Mouse (Mus musculus) adrenal gland, postnatal 14 days (tissue): Measurements from ENCODE around the gene Gm20388. TPM values are rescaled to one million over a fixed set of nuclear protein-coding genes. Genes with fewer than 3 reads are reported as not detected.

Experiments
- DNase-seq: peaks from one replicate; pipeline ENCODE4 v3.0.0; 2021; ENCODE audit warnings: mixed read lengths
- total RNA-seq: library from RNA; stranded (reverse); gene quantifications from 2 replicates; pipeline ENCODE4 v1.2.3, GENCODE M21; 2021

Gene Gm20388
- total RNA-seq, 1 experiment from 2014 or later, result 17.6 TPM

- DNase-seq, result no peak
Observed at GRCm38 (mm10) chr8:123292785-123293184, 3382.1 kb downstream of the Gm20388 start.

GRCm38 (mm10) chr8:123298301-123298700 lies 3387.7 kb downstream of the Gm20388 start:
- no peak for DNase-seq

- DNase-seq, result no peak
Observed at GRCm38 (mm10) chr8:123308738-123309137, 3398.1 kb downstream of the Gm20388 start.

- DNase-seq, result no peak
Observed at GRCm38 (mm10) chr8:123317781-123318466, 3407.3 kb downstream of the Gm20388 start.

- DNase-seq, result peak; percentile 97
Observed at GRCm38 (mm10) chr8:123318467-123318911, 3407.8 kb downstream of the Gm20388 start, which contains the start of gene Fanca. Fanca (minus strand) TSS chr8:123318576.

GRCm38 (mm10) chr8:123319522-123320164 lies 3409.0 kb downstream of the Gm20388 start:
- DNase-seq, result peak; percentile 51

- no peak for DNase-seq
Observed at GRCm38 (mm10) chr8:123328552-123328951, 3417.9 kb downstream of the Gm20388 start.

- no peak for DNase-seq
Observed at GRCm38 (mm10) chr8:123329350-123329749, 3418.7 kb downstream of the Gm20388 start.

- DNase-seq, result no peak
Observed at GRCm38 (mm10) chr8:123329961-123330360, 3419.3 kb downstream of the Gm20388 start.

GRCm38 (mm10) chr8:123330701-123331100 lies 3420.1 kb downstream of the Gm20388 start:
- no peak for DNase-seq

GRCm38 (mm10) chr8:123331301-123331700 lies 3420.7 kb downstream of the Gm20388 start:
- no peak for DNase-seq

GRCm38 (mm10) chr8:123331810-123332209 lies 3421.2 kb downstream of the Gm20388 start:
- no peak for DNase-seq

GRCm38 (mm10) chr8:123332262-123333090 lies 3421.8 kb downstream of the Gm20388 start, which contains the start of gene Spire2:
Spire2 (plus strand) TSS chr8:123332713.
- peak; percentile 88 for DNase-seq

GRCm38 (mm10) chr8:123333091-123333587 lies 3422.5 kb downstream of the Gm20388 start:
- DNase-seq, result no peak

- DNase-seq, result no peak
Observed at GRCm38 (mm10) chr8:123333864-123334263, 3423.2 kb downstream of the Gm20388 start.

- no peak for DNase-seq
Observed at GRCm38 (mm10) chr8:123334467-123334866, 3423.8 kb downstream of the Gm20388 start.

GRCm38 (mm10) chr8:123337475-123337874 lies 3426.8 kb downstream of the Gm20388 start:
- DNase-seq, result no peak

GRCm38 (mm10) chr8:123340071-123340470 lies 3429.4 kb downstream of the Gm20388 start:
- DNase-seq, result no peak

- no peak for DNase-seq
Observed at GRCm38 (mm10) chr8:123341040-123342015, 3430.7 kb downstream of the Gm20388 start.

GRCm38 (mm10) chr8:123342253-123342652 lies 3431.6 kb downstream of the Gm20388 start:
- no peak for DNase-seq

- no peak for DNase-seq
Observed at GRCm38 (mm10) chr8:123342911-123343310, 3432.3 kb downstream of the Gm20388 start.
